Mouse (Mus musculus) erythroblast, adult 5-6 weeks (primary cell): Measurements from ENCODE around the gene Psap. TPM values are rescaled to one million over a fixed set of nuclear protein-coding genes. Genes with fewer than 3 reads are reported as not detected.

Experiments used
- ATAC-seq: replicated peaks from 2 replicates; pipeline ENCODE4 v1.8.0; 2016; ENCODE audit warnings: moderate number of reproducible peaks, mild to moderate bottlenecking, moderate TSS enrichment, inconsistent platforms; ENCODE audit not compliant: poor library complexity, low FRiP score, severe bottlenecking
- total RNA-seq, 2 experiments: library from RNA; stranded (forward) in 1 of 2; stranded (reverse) in 1 of 2; fragments of 150-400 nt in 1 of 2; fragments of 200-764, 138-1000 nt in 1 of 2; gene quantifications; 2 replicates each; pipeline versions ENCODE4 v1.2.3 to v1.2.4; 2015 to 2017; ENCODE audit warnings: low replicate concordance in 2 of 2

Psap gene
- total RNA-seq, 2 experiments from 2014 or later, result 208 to 238 TPM

- ATAC-seq, result no peak
Observed at GRCm38 (mm10) chr10:60261530-60261929, 15.9 kb upstream of the Psap start.

GRCm38 (mm10) chr10:60262386-60262785 lies 15.0 kb upstream of the Psap start:
- no peak for ATAC-seq

- no peak for ATAC-seq
Observed at GRCm38 (mm10) chr10:60263351-60263750, 14.1 kb upstream of the Psap start.

- ATAC-seq, result no peak
Observed at GRCm38 (mm10) chr10:60265252-60265651, 12.2 kb upstream of the Psap start.

GRCm38 (mm10) chr10:60266842-60267401 lies 10.5 kb upstream of the Psap start:
- ATAC-seq, result no peak

GRCm38 (mm10) chr10:60268738-60269137 lies 8.7 kb upstream of the Psap start:
- no peak for ATAC-seq

GRCm38 (mm10) chr10:60269141-60270064 lies 8.0 kb upstream of the Psap start:
- 0 out of 2 replicates have a peak, but pooled peaks have one; percentile 37 for ATAC-seq

GRCm38 (mm10) chr10:60271015-60271414 lies 6.4 kb upstream of the Psap start:
- no peak for ATAC-seq

- no peak for ATAC-seq
Observed at GRCm38 (mm10) chr10:60272241-60272640, 5.2 kb upstream of the Psap start.

- ATAC-seq, result no peak
Observed at GRCm38 (mm10) chr10:60273382-60273781, 4.0 kb upstream of the Psap start.

- ATAC-seq, result peak; percentile 52
Observed at GRCm38 (mm10) chr10:60278006-60278399, 576 bp downstream of the Psap start.

- no peak for ATAC-seq
Observed at GRCm38 (mm10) chr10:60278786-60279185, 1.4 kb downstream of the Psap start.

- no peak for ATAC-seq
Observed at GRCm38 (mm10) chr10:60279290-60279940, 2.0 kb downstream of the Psap start.

GRCm38 (mm10) chr10:60279941-60280301 lies 2.5 kb downstream of the Psap start:
- no peak for ATAC-seq

- no peak for ATAC-seq
Observed at GRCm38 (mm10) chr10:60280353-60280752, 2.9 kb downstream of the Psap start.

- ATAC-seq, result no peak
Observed at GRCm38 (mm10) chr10:60281571-60282050, 4.2 kb downstream of the Psap start.

GRCm38 (mm10) chr10:60282116-60283014 lies 4.9 kb downstream of the Psap start:
- ATAC-seq, result no peak

- ATAC-seq, result no peak
Observed at GRCm38 (mm10) chr10:60284248-60284647, 6.8 kb downstream of the Psap start.

GRCm38 (mm10) chr10:60284676-60285111 lies 7.3 kb downstream of the Psap start:
- ATAC-seq, result no peak

- no peak for ATAC-seq
Observed at GRCm38 (mm10) chr10:60285183-60285582, 7.8 kb downstream of the Psap start.
